Mouse (Mus musculus): ENCODE data around the gene Cyp4a31.
"Not testable (repeated sequence)": the region's sequence is repeated elsewhere in the genome, so short reads cannot be mapped to it uniquely, and the experiment has no call there.

The Cyp4a31 gene

DNA sequence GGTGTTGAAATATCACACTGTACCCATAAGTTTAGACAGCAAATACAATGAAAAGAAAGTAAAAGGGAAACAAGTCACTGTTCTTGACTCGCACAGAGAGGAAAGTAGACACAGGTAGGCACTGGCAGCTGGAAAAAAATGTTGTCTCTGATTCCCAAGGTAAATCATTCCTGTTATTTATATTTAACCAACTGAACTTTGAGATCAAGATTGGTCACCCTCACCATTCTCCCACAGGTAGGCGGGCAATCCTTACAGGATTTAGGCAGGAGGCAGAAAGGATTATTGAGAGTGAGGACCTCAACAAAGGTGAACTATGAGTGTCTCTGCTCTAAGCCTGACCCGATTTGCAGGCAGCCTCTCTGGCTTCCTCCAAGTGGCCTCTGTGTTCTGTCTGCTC lies at the start of gene Cyp4a31:
Gene Cyp4a31, plus strand, starts transcription at position 249 of the 400 bp plus-strand sequence.
- in situ Hi-C loops (cut with MboI; ENCODE audit: low sequenced_read_pairs) = no loop called here

DNA sequence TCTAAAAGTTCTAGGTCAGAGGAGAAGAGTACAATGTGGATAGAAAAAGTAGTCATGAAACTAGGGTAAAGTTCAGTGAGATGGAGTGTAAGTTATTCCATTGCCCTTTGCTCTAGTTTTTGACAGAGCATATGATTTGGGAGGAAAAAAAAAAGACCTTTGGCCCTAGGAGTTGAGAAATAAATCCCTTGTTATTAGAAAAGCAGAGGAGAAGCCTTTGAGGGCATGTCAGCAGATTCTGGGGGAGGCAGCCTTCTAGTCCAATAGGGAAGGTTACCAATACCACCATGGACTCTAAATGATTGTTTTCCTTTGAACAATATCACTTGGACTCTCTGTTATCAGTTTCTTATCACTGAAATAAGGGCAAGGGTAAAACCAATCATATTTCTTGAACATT lies 49.5 kb upstream of the Cyp4a31 start:
- in situ Hi-C loops (cut with MboI; ENCODE audit: low sequenced_read_pairs) = not testable (repeated sequence)

DNA sequence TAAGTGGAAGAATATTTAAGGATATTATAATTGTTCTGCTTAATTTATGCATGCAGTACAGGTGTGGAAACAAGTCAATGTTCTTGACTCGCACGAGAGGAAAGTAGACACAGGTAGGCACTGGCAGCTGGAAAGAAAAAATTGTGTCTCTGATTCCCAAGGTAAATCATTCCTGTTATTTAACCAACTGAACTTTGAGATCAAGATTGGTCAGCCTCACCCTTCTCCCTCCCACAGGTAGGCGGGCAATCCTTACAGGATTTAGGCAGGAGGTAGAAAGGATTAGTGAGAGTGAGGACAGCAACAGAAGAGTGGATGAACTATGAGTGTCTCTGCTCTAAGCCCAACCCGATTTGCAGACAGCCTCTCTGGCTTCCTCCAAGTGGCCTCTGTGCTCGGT lies 45.4 kb upstream of the Cyp4a31 start, which contains the start of gene Cyp4a10:
Gene Cyp4a10, plus strand, starts transcription at position 265 of the 400 bp plus-strand sequence.
- in situ Hi-C loops (cut with MboI; ENCODE audit: low sequenced_read_pairs) = not testable (repeated sequence)

DNA sequence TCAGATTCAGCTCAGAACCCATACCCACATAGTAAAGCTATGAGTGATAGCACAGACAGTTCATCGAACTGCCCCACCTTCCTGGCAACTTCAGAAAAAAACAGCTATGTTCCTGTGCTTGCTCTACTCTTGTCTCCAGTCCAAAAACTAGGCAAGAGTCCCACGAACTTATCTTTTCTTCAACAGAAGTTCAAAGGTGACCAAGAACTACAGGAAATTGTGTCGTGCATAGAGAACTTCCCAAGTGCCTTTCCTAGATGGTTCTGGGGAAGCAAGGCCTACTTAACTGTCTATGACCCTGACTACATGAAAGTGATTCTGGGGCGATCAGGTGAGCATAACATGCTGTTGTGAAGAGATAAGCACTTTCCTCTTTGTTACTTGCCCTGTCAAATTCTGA lies 44.0 kb upstream of the Cyp4a31 start:
- in situ Hi-C loops (cut with MboI; ENCODE audit: low sequenced_read_pairs) = no loop called here

DNA sequence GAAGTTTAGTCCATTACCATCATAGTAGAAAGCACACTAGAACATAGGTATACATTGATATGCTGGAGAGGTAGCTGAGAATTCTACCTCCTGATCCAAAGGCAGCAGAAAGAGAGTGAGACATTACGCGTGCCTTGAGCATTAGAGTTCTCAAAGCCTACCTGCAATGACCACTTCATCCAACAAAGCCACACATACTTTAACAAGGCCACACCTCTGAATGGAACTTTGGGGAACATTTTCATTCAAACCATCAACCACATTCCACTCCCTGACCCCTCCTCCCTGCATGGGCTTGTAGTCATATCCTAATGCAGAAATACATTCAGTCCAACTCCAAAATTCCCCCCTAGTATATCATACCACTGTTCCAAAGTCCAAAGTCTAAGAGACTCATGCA lies 41.7 kb upstream of the Cyp4a31 start:
- in situ Hi-C loops (cut with MboI; ENCODE audit: low sequenced_read_pairs) = no loop called here

DNA sequence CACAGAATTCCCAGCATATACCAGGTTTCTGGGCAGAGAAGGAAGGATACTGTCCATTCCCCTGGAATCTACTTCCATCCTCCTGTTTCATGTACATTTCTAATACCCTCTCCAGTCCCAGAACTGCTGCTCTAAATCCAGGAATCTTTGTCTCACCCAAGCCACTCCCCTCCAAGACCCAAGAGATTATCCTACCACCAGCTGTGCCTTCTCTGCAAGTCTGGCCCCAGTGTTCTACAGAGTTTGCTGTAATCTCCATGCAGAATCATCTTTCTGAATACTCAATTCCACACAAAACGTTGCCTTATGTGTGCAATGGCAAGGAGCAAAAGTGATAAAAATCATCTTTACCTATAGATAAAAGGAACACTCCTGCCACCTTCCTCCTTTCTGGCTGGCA lies 18.3 kb upstream of the Cyp4a31 start:
- in situ Hi-C loops (cut with MboI; ENCODE audit: low sequenced_read_pairs) = no loop called here

DNA sequence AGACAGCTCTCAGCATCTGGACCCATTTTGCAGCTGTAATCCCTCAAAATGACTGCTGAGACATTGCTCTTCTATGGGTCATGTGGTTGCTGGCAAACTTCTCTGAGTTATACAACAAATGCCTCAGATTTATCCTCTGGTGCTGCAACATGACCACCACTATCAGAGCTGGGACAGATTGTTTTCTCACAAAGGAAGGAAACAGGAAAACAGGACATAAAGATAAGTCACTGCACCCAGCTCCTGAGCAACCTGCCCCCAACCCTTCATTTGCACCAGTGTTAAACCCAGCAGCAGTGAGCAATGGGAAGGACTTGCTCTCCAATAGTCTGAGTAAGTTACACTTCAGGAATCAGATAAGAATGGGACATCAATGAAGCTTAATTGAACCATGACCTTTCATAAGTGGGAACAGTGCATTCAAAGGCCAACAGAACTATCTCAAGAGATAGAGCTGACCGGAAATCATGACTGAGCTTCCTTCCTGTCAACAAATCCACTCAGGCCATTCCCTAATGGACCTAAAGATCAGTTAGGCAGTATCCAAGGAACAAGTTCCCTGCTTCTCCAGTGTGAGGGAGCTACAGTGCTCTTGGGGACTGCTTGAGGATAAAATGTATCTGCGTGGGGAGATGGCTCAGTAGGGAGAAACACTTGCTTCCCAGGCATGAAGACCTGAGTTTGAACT lies 17.2 kb upstream of the Cyp4a31 start:
- in situ Hi-C loops (cut with MboI; ENCODE audit: low sequenced_read_pairs) = no loop called here

DNA sequence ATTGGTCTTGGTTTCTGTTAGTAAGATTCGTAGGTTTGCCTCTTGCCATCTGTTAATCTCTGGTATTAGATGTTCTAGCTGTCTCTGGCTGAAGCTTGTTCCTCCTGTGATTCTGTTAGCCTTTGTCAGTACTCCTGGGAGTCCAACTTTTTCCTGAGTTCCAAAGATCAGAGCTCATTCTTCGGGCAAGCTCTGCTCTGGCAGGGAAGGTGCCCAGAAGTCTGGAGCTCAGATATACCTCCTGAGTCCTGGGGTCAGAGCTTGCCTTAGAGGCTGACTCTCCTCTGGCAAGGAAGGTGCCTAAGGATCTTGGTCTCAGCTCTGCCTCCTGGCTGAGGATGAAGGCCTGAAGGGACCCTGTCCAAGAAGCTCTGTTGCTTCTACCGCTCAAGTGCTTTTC lies 10.7 kb upstream of the Cyp4a31 start:
- in situ Hi-C loops (cut with MboI; ENCODE audit: low sequenced_read_pairs) = no loop called here

DNA sequence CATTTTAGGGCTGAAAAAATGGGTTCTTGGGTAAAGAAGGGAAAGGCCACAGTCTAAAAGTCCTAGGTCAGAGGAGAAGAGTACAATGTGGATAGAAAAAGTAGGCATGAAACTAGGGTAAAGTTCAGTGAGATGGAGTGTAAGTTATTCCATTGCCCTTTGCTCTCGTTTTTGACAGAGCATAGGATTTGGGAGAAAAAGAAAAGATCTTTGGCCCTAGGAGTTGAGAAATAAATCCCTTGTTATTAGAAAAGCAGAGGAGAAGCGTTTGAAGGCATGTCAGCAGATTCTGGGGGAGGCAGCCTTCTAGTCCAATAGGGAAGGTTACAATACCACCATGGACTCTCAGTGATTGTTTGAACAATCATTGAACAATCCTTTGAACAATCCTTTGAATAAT lies 7.9 kb upstream of the Cyp4a31 start:
- in situ Hi-C loops (cut with MboI; ENCODE audit: low sequenced_read_pairs) = no loop called here

DNA sequence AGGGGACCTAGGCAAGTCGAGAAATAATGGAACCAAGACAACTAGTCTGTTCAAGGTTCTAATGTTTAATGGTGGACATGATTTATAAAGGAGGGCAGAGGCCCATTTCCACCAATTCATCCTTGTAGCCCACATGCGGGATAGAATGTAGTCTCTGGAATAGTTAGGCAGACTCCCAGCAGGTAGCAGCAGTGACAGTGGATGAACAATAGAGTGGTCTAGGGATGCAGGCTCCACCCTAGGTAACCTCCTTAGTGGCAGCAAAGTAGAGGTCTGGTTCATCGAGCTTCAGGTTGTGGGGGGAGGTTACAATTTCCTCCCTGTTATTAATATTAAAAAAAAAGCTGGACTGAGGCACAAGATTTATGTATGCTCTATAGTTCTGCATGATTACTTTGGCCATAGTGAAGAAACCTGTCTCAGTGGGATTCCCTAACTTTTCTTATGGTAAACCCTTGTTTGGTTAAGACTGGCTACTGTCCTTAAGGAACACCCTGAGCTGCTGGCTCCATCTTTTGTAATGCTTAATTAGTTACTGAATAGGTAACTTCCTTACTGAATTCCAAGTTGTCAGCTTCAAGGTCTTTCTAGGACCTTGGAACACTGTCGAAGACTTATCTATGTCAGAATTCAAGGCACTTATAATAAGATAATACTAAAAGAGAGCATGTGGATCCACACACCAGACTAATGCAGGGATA lies 5.4 kb upstream of the Cyp4a31 start:
- in situ Hi-C loops (cut with MboI; ENCODE audit: low sequenced_read_pairs) = no loop called here

DNA sequence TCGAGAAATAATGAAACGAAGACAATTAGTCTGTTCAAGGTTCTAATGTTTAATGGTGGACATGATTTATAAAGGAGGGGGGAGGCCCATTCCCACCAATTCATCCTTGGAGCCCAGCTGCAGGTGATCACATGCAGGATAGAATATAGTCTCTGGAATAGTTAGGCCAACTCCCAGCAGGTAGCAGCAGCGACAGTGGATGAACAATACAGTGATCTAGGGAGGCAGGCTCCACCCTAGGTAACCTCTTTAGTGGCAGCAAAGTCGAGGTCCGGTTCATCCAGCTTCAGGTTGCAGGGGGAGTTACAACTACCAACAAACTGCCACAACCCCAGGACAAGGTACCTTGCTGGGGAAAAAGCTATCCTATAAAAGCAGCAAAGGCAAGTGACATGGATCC lies 2.2 kb upstream of the Cyp4a31 start:
- in situ Hi-C loops (cut with MboI; ENCODE audit: low sequenced_read_pairs) = not testable (repeated sequence)

DNA sequence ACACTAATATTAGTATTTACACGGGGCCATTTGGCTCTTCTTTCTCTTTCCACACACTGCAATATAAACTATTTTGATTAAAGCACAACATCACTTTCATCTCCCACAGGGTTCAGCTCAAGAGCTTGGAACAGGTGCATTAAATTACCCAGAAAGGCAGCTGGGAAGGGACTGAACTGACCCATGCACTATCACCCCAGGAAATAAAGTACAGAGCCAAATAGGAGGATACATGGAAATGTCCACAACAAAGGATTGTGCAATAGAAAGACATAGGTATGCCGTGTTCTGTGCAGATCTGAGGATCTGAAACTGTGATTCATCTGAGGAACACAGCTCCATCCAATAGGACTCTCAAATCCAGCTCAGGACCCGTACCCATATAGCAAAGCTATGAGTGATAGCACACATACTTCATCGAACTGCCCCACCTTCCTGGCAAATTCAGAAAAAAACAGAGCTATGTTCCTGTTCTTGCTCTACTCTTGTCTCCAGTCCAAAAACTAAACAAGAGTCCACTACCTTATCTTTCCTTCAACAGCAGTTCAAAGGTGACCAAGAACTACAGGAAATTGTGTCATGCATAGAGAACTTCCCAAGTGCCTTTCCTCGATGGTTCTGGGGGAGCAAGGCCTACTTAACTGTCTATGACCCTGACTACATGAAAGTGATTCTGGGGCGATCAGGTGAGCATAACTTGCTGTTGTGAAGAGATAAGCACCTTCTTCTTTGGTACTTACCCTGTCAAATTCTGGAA lies 1.2 kb downstream of the Cyp4a31 start:
- in situ Hi-C loops (cut with MboI; ENCODE audit: low sequenced_read_pairs) = not testable (repeated sequence)

DNA sequence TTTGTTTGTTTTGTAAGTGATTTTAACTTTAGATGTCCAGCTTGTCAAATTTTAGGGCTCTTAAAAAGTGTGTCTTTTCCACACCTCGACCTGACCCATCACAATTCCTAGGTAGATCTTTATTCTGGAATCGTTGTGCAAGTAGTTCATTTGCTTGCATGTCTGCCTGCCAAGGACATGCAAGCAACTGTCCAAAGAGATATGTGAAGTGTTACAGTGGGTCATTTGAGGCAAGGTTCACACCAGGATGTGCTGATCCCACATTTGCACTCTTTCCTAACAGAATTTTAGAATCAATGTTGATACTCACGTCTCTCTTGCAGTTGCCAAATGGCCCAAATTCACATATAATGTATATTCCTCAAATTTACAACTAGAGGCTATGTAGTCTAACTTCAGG lies 11.8 kb downstream of the Cyp4a31 start:
- in situ Hi-C loops (cut with MboI; ENCODE audit: low sequenced_read_pairs) = no loop called here

DNA sequence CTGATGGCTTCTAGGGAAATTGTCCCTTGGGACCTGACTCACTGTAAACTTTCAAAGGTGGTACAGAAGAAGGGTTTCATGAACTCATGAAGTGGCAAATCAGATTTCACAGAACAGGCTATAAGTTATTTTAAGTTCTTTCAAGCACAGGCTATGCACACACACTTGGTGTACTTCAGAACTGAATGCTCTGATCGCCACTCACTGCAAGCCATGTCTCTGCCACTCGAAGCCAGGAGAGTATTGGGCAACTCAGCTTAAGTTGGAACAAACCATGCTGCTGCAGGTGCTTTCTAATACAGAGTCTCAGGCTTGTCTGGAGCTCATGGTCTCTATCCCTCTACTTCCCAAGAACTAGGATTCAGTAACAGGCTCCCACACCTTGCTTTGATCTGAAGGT lies 12.3 kb downstream of the Cyp4a31 start:
- in situ Hi-C loops (cut with MboI; ENCODE audit: low sequenced_read_pairs) = no loop called here

DNA sequence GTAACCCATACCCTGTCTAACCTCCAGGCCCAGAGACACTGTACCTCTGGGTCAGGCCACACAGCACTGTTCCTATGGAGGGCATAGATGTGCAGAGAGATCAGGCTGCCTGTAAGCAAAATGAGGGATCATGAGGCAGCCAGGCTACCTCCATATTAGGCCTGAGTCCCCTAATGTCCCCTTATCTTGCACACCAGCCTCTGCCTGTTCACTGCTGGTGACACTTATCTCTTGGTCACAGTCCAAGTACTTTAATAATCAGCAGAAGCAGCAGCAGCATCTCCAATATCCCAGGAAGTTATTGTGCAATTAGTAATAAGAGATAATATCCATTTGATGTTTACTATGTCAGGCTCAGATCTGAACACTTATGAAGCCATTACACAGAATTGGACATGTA lies 19.6 kb downstream of the Cyp4a31 start:
- in situ Hi-C loops (cut with MboI; ENCODE audit: low sequenced_read_pairs) = no loop called here

DNA sequence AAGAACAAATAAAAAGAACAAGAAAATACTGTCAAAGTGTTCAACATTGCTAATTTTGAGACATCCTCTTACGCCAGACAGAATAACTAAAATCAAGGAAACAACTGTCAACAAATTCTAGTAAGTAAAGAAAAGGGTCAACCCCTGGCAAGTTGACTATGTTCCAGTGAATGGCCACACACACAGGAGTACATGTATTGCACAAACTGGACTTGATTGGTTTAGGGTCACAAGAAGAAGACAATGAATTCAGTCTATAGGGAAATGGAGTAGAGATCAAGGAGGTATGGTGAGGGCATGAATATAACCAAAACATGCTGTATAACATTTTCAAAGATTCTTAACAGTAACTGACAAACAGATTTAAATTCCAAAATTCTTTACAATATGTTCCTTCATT lies 32.9 kb downstream of the Cyp4a31 start:
- in situ Hi-C loops (cut with MboI; ENCODE audit: low sequenced_read_pairs) = no loop called here

DNA sequence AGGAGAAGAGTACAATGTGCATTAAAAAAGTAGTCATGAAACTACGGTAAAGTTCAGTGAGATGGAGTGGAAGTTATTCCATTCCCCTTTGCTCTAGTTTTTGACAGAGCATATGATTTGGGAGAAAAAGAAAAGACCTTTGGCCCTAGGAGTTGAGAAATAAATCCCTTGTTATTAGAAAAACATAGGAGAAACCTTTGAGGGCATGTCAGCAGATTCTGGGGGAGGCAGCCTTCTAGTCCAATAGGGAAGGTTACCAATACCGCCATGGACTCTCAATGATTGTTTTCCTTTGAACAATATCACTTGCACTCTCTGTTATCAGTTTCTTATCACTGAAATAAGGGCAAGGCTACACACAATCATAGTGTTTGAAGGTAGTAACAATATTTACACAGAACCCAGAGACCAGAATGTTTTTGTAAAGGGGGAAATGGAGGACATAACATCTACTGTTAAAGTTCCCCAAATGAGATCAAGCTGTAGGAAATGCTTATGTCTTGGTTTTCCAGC lies 33.4 kb downstream of the Cyp4a31 start:
- in situ Hi-C loops (cut with MboI; ENCODE audit: low sequenced_read_pairs) = no loop called here

DNA sequence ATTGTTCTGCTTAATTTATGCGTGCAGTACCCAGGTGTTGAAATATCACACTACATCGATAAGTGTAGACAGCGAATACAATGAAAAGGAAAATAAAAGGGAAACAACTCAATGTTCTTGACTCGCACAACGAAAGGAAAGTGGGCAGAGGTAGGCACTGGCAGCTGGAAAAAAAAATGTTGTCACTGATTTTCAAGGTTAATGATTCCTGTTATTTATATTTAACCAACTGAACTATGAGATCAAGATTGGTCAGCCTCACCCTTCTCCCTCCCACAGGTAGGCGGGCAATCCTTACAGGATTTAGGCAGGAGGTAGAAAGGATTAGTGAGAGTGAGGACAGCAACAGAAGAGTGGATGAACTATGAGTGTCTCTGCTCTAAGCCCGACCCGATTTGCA lies 37.2 kb downstream of the Cyp4a31 start, which contains the start of gene Cyp4a32:
Gene Cyp4a32, plus strand, starts transcription at position 359 of the 400 bp plus-strand sequence.
- in situ Hi-C loops (cut with MboI; ENCODE audit: low sequenced_read_pairs) = not testable (repeated sequence)

DNA sequence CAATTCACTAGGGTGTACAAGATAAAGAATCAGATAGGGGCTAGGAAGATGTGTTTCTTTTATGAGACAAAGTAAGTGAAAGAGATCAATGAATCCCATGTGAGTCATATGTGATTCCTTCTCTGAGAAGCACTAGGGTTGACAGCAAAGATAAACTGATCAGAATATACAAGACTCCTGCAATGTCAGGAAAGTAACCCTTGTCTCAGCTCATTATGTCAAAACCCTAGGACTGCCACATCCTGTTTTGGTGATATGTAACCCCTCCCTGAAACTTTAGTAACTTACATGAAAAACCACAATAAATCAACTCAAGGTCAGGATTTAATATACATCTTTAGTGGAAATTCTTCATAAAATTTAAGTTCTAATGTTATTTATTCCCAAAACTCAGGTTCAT lies 50.6 kb downstream of the Cyp4a31 start:
- in situ Hi-C loops (cut with MboI; ENCODE audit: low sequenced_read_pairs) = no loop called here

DNA sequence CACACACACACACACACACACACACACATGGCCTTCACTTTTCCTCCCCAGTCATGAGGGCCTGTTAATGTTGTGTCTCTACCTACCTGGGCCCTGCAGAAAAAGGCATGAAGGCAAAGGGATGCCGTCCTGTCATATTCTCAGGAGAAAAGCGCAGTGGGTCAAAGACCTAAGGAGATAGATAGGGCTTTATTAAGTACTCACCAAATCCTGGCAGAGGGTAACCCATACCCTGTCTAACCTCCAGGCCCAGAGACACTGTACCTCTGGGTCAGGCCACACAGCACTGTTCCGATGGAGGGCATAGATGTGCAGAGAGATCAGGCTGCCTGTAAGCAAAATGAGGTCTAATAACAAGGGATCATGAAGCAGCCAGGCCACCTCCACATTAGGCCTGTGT lies 62.1 kb downstream of the Cyp4a31 start:
- in situ Hi-C loops (cut with MboI; ENCODE audit: low sequenced_read_pairs) = not testable (repeated sequence)

Data from CH12F3 (cell line).